Mouse (Mus musculus): Measurements from ENCODE around the gene Wfdc13.

GRCm38 (mm10) chr2:164734839-164735238 lies 49.9 kb downstream of the Wfdc13 start:
- no peak for TF ChIP-seq GATA1 (IDR thresholded peaks at IDR 0.05; ENCODE audit: borderline replicate concordance, low read length)
- no peak for TF ChIP-seq FLI1 (IDR thresholded peaks at IDR 0.05; ENCODE audit: low read length)
